In the genomic region with DNA sequence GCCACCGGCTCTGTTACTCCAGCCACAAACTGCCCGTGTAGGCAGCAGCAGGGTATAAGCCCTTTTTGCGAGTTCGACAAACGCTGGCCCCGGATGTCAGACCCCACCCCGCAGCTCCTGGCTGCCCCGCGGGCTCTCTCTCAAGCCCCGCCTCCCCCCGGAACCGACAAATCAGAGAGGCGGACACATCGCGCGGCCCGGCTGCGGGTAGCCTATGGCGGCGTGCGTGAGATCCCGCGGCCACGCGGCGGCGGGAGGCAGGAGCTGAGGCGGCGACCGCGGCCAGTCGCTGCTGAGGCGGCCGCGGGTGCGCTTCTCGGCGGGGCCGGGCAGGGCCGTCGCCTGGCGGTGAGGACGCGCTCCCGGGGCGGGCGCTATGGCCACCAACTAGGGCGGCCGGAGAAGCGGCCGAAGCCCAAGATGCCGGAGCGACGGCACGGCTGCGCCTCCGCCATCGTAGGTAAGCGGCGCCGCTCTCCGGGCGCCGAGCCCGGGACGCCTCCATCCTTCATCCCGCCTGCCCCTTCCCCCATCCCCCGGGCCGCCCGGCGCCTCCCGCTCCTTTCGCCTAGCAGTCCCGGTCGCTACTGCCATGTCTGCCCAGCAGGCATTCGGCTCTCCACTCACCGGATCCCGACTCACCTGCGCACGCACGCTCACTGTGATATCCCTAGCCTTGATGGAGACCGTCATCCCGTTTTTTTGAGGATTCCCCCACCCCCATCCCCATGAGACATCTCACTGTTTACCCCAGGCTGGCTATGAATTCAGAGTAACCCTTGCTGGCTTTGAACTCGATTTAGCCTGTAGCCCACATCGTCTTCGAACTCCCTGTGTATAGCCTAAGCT, we compare ENCODE assay signal across 8 mouse cellular contexts. TPM values are rescaled to one million over a fixed set of nuclear protein-coding genes. Genes with fewer than 3 reads are reported as not detected.
DNase-seq lines count a peak whose midpoint lies in the region; ATAC-seq and TF ChIP-seq lines count a peak whose summit lies in the region.

No protein-coding gene starts in this region.

- peak overlapping the region; percentile 72 for H3K9ac ChIP-seq in embryonic facial prominence, embryonic 15.5 days
- H3K9ac ChIP-seq in kidney, embryonic 14.5 days (ENCODE audit: low read depth, low read length): peak overlapping the region; percentile 92
- peak overlapping the region; percentile 88 for H3K9ac ChIP-seq in limb, embryonic 14.5 days (ENCODE audit: low read depth, low read length, severe bottlenecking)
- peak overlapping the region; percentile 92 for H3K9ac ChIP-seq in midbrain, embryonic 16.5 days (ENCODE audit: low read depth, low read length)

- no peaks in the 10 kb centered on the region for H3K9me3 ChIP-seq in embryonic facial prominence, embryonic 15.5 days (replicated peaks)
- no peaks in the 10 kb centered on the region for H3K9me3 ChIP-seq in heart, embryonic 10.5 days
- peaks cover 5% of the 10 kb centered on the region; the same call in 1 of the 2 replicates for H3K9me3 ChIP-seq in kidney, embryonic 14.5 days (ENCODE audit: control insufficient read depth, low read length)
- no peaks in the 10 kb centered on the region for H3K9me3 ChIP-seq in limb, embryonic 14.5 days (ENCODE audit: control insufficient read depth, low read length)
- no peaks in the 10 kb centered on the region for H3K9me3 ChIP-seq in midbrain, embryonic 16.5 days (replicated peaks; ENCODE audit: control insufficient read depth, low read length, poor library complexity, severe bottlenecking)

- peak overlapping the region; percentile 75 for H3K4me2 ChIP-seq in embryonic facial prominence, embryonic 15.5 days (replicated peaks)
- H3K4me2 ChIP-seq in kidney, embryonic 14.5 days (replicated peaks; ENCODE audit: low read depth, low read length): peak overlapping the region; percentile 87
- peak overlapping the region; percentile 76 for H3K4me2 ChIP-seq in limb, embryonic 14.5 days (replicated peaks; ENCODE audit: low read depth, low read length, severe bottlenecking)
- peak overlapping the region; percentile 83 for H3K4me2 ChIP-seq in midbrain, embryonic 16.5 days (ENCODE audit: low read length)

- H3K4me3 ChIP-seq in bone marrow macrophage, adult 2 months (ENCODE audit: insufficient read depth, low read length): peak overlapping the region; percentile 77
- peak overlapping the region; percentile 68 for H3K4me3 ChIP-seq in embryonic facial prominence, embryonic 15.5 days (replicated peaks)
- peak overlapping the region; percentile 84 for H3K4me3 ChIP-seq in heart, embryonic 10.5 days
- H3K4me3 ChIP-seq in kidney, embryonic 14.5 days (ENCODE audit: low read length): peak overlapping the region; percentile 86
- H3K4me3 ChIP-seq in limb, embryonic 14.5 days (replicated peaks; ENCODE audit: low read length): peak overlapping the region; percentile 84
- H3K4me3 ChIP-seq in midbrain, embryonic 16.5 days (ENCODE audit: low read depth, low read length): peak overlapping the region; percentile 91
- H3K4me3 ChIP-seq in spleen, adult 2 months (ENCODE audit: extremely low read depth, insufficient read depth, insufficient read length): peak overlapping the region; percentile 81

- peak; percentile 95 for ATAC-seq in embryonic facial prominence, embryonic 15.5 days (ENCODE audit: insufficient number of reproducible peaks, low FRiP score, low TSS enrichment, low read depth)
- ATAC-seq in kidney, embryonic 14.5 days (ENCODE audit: low FRiP score, low TSS enrichment): peak; percentile 98
- ATAC-seq in limb, embryonic 14.5 days (ENCODE audit: low FRiP score, low read depth): peak; percentile 97
- peak; percentile 98 for ATAC-seq in midbrain, embryonic 16.5 days

- under 1% methylated on average over 70 of the region's 86 CpGs for WGBS in embryonic facial prominence, embryonic 15.5 days
- WGBS in heart, embryonic 10.5 days: 1% methylated on average over 68 of the region's 86 CpGs
- WGBS in kidney, embryonic 14.5 days: 1% methylated on average over 69 of the region's 86 CpGs
- 4% methylated on average over 44 of the region's 86 CpGs for WGBS in limb, embryonic 14.5 days
- 1% methylated on average over 62 of the region's 86 CpGs for WGBS in midbrain, embryonic 16.5 days
- WGBS in spleen, adult 2 months: under 1% methylated on average over 66 of the region's 86 CpGs

- peak; percentile 85; the same call in 1 of the 2 replicates for TF ChIP-seq POLR2A in bone marrow macrophage, adult 2 months (IDR thresholded peaks at IDR 0.05; ENCODE audit: borderline replicate concordance, low read depth, low read length)
- TF ChIP-seq POLR2A in limb, embryonic 14.5 days (IDR thresholded peaks at IDR 0.05; ENCODE audit: borderline replicate concordance, extremely low read depth, insufficient read depth, insufficient read length): peak; percentile 88
- TF ChIP-seq POLR2A in spleen, adult 2 months (IDR thresholded peaks at IDR 0.05; ENCODE audit: low read depth, low read length): peak; percentile 92

- H3K27me3 ChIP-seq in embryonic facial prominence, embryonic 15.5 days: no peaks in the 10 kb centered on the region
- H3K27me3 ChIP-seq in heart, embryonic 10.5 days (ENCODE audit: insufficient read depth, poor library complexity, severe bottlenecking): peaks cover 24% of the 10 kb centered on the region; the same call in 1 of the 2 replicates
- H3K27me3 ChIP-seq in kidney, embryonic 14.5 days (ENCODE audit: control insufficient read depth, insufficient read depth, low read length): no peaks in the 10 kb centered on the region
- H3K27me3 ChIP-seq in limb, embryonic 14.5 days (ENCODE audit: control insufficient read depth, insufficient read depth, low read length): no peaks in the 10 kb centered on the region
- H3K27me3 ChIP-seq in midbrain, embryonic 16.5 days (ENCODE audit: control insufficient read depth, insufficient read depth, low read depth, low read length): no peaks in the 10 kb centered on the region
- H3K27me3 ChIP-seq in spleen, adult 2 months (ENCODE audit: control insufficient read depth, insufficient read depth, low read length): no peaks in the 10 kb centered on the region

- DNase-seq in 416B (ENCODE audit: low read depth): peak; percentile 66
- DNase-seq in heart, embryonic 10.5 days (ENCODE audit: low spot score): peak; percentile 94
- peak; percentile 88 for DNase-seq in limb, embryonic 14.5 days (ENCODE audit: low spot score)
- DNase-seq in spleen, adult 2 months (ENCODE audit: low read depth in 1 of 2, low spot score in 2 of 2): peak; percentile 65 to 92

- peaks cover 32% of the 10 kb centered on the region for H3K4me1 ChIP-seq in bone marrow macrophage, adult 2 months (ENCODE audit: control insufficient read depth, insufficient read depth, low read length)
- peaks cover 21% of the 10 kb centered on the region for H3K4me1 ChIP-seq in embryonic facial prominence, embryonic 15.5 days
- peaks cover 11% of the 10 kb centered on the region for H3K4me1 ChIP-seq in heart, embryonic 10.5 days
- no peaks in the 10 kb centered on the region for H3K4me1 ChIP-seq in kidney, embryonic 14.5 days (ENCODE audit: control insufficient read depth, insufficient read depth, low read length)
- H3K4me1 ChIP-seq in limb, embryonic 14.5 days (ENCODE audit: control insufficient read depth, insufficient read depth, low read length): peaks cover 2% of the 10 kb centered on the region; the same call in 1 of the 2 replicates
- H3K4me1 ChIP-seq in midbrain, embryonic 16.5 days (ENCODE audit: control insufficient read depth, insufficient read depth, low read length): peaks cover 14% of the 10 kb centered on the region
- peaks cover 13% of the 10 kb centered on the region; the same call in 1 of the 2 replicates for H3K4me1 ChIP-seq in spleen, adult 2 months (ENCODE audit: control insufficient read depth, insufficient read depth, insufficient read length)

- TF ChIP-seq CTCF in bone marrow macrophage, adult 2 months (IDR thresholded peaks at IDR 0.05; ENCODE audit: low read depth, low read length): no peak
- no peak for TF ChIP-seq CTCF in spleen, adult 2 months (IDR thresholded peaks at IDR 0.05; ENCODE audit: extremely low read depth, insufficient read depth, insufficient read length, insufficient replicate concordance)

- peak overlapping the region; percentile 29 for H3K27ac ChIP-seq in bone marrow macrophage, adult 2 months (ENCODE audit: insufficient read depth, low read depth, low read length)
- peak overlapping the region; percentile 80 for H3K27ac ChIP-seq in embryonic facial prominence, embryonic 15.5 days (replicated peaks)
- peak overlapping the region; percentile 95 for H3K27ac ChIP-seq in heart, embryonic 10.5 days
- peak overlapping the region; percentile 74 for H3K27ac ChIP-seq in kidney, embryonic 14.5 days (ENCODE audit: low read depth, low read length)
- H3K27ac ChIP-seq in limb, embryonic 14.5 days (replicated peaks; ENCODE audit: low read depth, low read length): peak overlapping the region; percentile 77
- H3K27ac ChIP-seq in midbrain, embryonic 16.5 days (ENCODE audit: low read length): peak overlapping the region; percentile 85
- H3K27ac ChIP-seq in spleen, adult 2 months (ENCODE audit: insufficient read depth, low read length): peak overlapping the region; percentile 65

- peaks cover 6% of the 10 kb centered on the region; the same call in 1 of the 2 replicates for H3K36me3 ChIP-seq in embryonic facial prominence, embryonic 15.5 days
- peaks cover 10% of the 10 kb centered on the region for H3K36me3 ChIP-seq in heart, embryonic 10.5 days
- peaks cover 3% of the 10 kb centered on the region; the same call in 1 of the 2 replicates for H3K36me3 ChIP-seq in kidney, embryonic 14.5 days (ENCODE audit: control insufficient read depth, insufficient read depth, low read length)
- peaks cover 4% of the 10 kb centered on the region; the same call in 1 of the 2 replicates for H3K36me3 ChIP-seq in limb, embryonic 14.5 days (ENCODE audit: control insufficient read depth, insufficient read depth, low read length)
- H3K36me3 ChIP-seq in midbrain, embryonic 16.5 days (ENCODE audit: control insufficient read depth, insufficient read depth, low read length): no peaks in the 10 kb centered on the region
- no peaks in the 10 kb centered on the region for H3K36me3 ChIP-seq in spleen, adult 2 months (ENCODE audit: control insufficient read depth, insufficient read depth, low read length)

RNA-seq across cellular contexts. Expression of gene Tpst1, which starts 6.3 kb away (rescaled TPM):
- polyA plus RNA-seq in bone marrow macrophage, adult 2 months (2012; ENCODE audit: insufficient read depth, insufficient read length, missing spikeins): 14.7 and 15.5 TPM in 2 replicates
- polyA plus RNA-seq in embryonic facial prominence, embryonic 15.5 days (2015; fragmentation: Nextera tagmentation; extraction: Ambion mirVana): 99.2 and 111 TPM in 2 replicates
- 27.2 and 44.6 TPM in 2 replicates for polyA plus RNA-seq in heart, embryonic 10.5 days (2016; fragmentation: Nextera tagmentation; extraction: Ambion mirVana)
- 61.8 and 70.7 TPM in 2 replicates for polyA plus RNA-seq in kidney, embryonic 14.5 days (2014; fragmentation: Nextera tagmentation; extraction: Ambion mirVana)
- 59.3 and 68.2 TPM in 2 replicates for polyA plus RNA-seq in limb, embryonic 14.5 days (2012; rRNA removed)
- polyA plus RNA-seq in limb, embryonic 14.5 days (2014; fragmentation: Nextera tagmentation; extraction: Ambion mirVana): 114 and 117 TPM in 2 replicates
- 52.9 and 56.8 TPM in 2 replicates for polyA plus RNA-seq in midbrain, embryonic 16.5 days (2015; fragmentation: Nextera tagmentation; extraction: Ambion mirVana)
- 10.9 and 15.5 TPM in 2 replicates for polyA plus RNA-seq in spleen, adult 2 months (2012; rRNA removed)

RNA-seq across cellular contexts. Expression of gene Crcp, which starts 50.3 kb away (rescaled TPM):
- polyA plus RNA-seq in bone marrow macrophage, adult 2 months (2012; ENCODE audit: insufficient read depth, insufficient read length, missing spikeins): 30.1 and 31.5 TPM in 2 replicates
- 37.9 and 39.4 TPM in 2 replicates for polyA plus RNA-seq in embryonic facial prominence, embryonic 15.5 days (2015; fragmentation: Nextera tagmentation; extraction: Ambion mirVana)
- polyA plus RNA-seq in heart, embryonic 10.5 days (2016; fragmentation: Nextera tagmentation; extraction: Ambion mirVana): 33.1 and 39.9 TPM in 2 replicates
- polyA plus RNA-seq in kidney, embryonic 14.5 days (2014; fragmentation: Nextera tagmentation; extraction: Ambion mirVana): 24.5 and 31.2 TPM in 2 replicates
- polyA plus RNA-seq in limb, embryonic 14.5 days (2012; rRNA removed): 16.6 and 24.2 TPM in 2 replicates
- polyA plus RNA-seq in limb, embryonic 14.5 days (2014; fragmentation: Nextera tagmentation; extraction: Ambion mirVana): 25.3 and 25.4 TPM in 2 replicates
- polyA plus RNA-seq in midbrain, embryonic 16.5 days (2015; fragmentation: Nextera tagmentation; extraction: Ambion mirVana): 85.6 and 86.8 TPM in 2 replicates
- polyA plus RNA-seq in spleen, adult 2 months (2012; rRNA removed): 7.1 and 9.8 TPM in 2 replicates

RNA-seq across cellular contexts. Expression of gene Asl, which starts 50.4 kb away (rescaled TPM):
- polyA plus RNA-seq in bone marrow macrophage, adult 2 months (2012; ENCODE audit: insufficient read depth, insufficient read length, missing spikeins): 72.7 and 80.7 TPM in 2 replicates
- 30.0 and 30.4 TPM in 2 replicates for polyA plus RNA-seq in embryonic facial prominence, embryonic 15.5 days (2015; fragmentation: Nextera tagmentation; extraction: Ambion mirVana)
- 25.1 and 35.9 TPM in 2 replicates for polyA plus RNA-seq in heart, embryonic 10.5 days (2016; fragmentation: Nextera tagmentation; extraction: Ambion mirVana)
- 40.3 and 46.4 TPM in 2 replicates for polyA plus RNA-seq in kidney, embryonic 14.5 days (2014; fragmentation: Nextera tagmentation; extraction: Ambion mirVana)
- 21.5 and 24.5 TPM in 2 replicates for polyA plus RNA-seq in limb, embryonic 14.5 days (2012; rRNA removed)
- 34.5 and 36.5 TPM in 2 replicates for polyA plus RNA-seq in limb, embryonic 14.5 days (2014; fragmentation: Nextera tagmentation; extraction: Ambion mirVana)
- polyA plus RNA-seq in midbrain, embryonic 16.5 days (2015; fragmentation: Nextera tagmentation; extraction: Ambion mirVana): 35.5 and 38.6 TPM in 2 replicates
- 18.0 and 22.4 TPM in 2 replicates for polyA plus RNA-seq in spleen, adult 2 months (2012; rRNA removed)

Comparison
In these comparisons a context has a peak if more than half of its experiments do, and no peak if none do; other contexts are left out.
1. Peak in every context shown above with its lines: DNase-seq, ATAC-seq, H3K4me3 ChIP-seq and H3K27ac ChIP-seq.
2. H3K27ac ChIP-seq: peak in every context shown above with its lines; median percentile 95 in heart, embryonic 10.5 days; 85 in midbrain, embryonic 16.5 days; 80 in embryonic facial prominence, embryonic 15.5 days; 77 in limb, embryonic 14.5 days; 74 in kidney, embryonic 14.5 days; 65 in spleen, adult 2 months; 29 in bone marrow macrophage, adult 2 months.